Mouse (Mus musculus) olfactory bulb, adult 2 months (tissue): ENCODE data around the gene Car6.

Experiments
- CTCF ChIP-seq: fragments of 200-500 bp; IDR thresholded peaks from 2 replicates; pipeline ENCODE4 v1.5.1; 2012; ENCODE audit warnings: low read depth, mild to moderate bottlenecking, low read length, moderate library complexity; ENCODE audit not compliant: insufficient read depth
- POLR2A ChIP-seq: fragments of 200-500 bp; IDR thresholded peaks from 2 replicates; pipeline ENCODE4 v1.6.1; 2012; ENCODE audit warnings: mild to moderate bottlenecking, low read depth, low read length, moderate library complexity; ENCODE audit not compliant: insufficient read depth

GRCm38 (mm10) chr4:150176535-150176934 lies 24.6 kb downstream of the Car6 start:
- TF ChIP-seq POLR2A, result no peak
- peak; percentile 78 for TF ChIP-seq CTCF
